Mouse (Mus musculus) kidney, postnatal 25 days (tissue): ENCODE data around the gene I0C0044D17Rik.

Experiments used
- DNase-seq, 2 experiments: peaks; one replicate each; pipeline ENCODE4 v3.0.0; 2021; ENCODE audit warnings: mixed read lengths in 2 of 2

I0C0044D17Rik gene

GRCm38 (mm10) chr4:98776721-98777427 is 46.8 kb downstream of the I0C0044D17Rik start:
- DNase-seq: no peak

- no peak for DNase-seq
Measured at GRCm38 (mm10) chr4:98773785-98774184, 49.9 kb downstream of the I0C0044D17Rik start.
